Comparison of ENCODE assay signal across 20 mouse cellular contexts in genomic region chr14:56240409-56240808, GRCm38 (mm10). TPM values are rescaled to one million over a fixed set of nuclear protein-coding genes. Genes with fewer than 3 reads are reported as not detected.
DNase-seq lines count a peak whose midpoint lies in the region; ATAC-seq and TF ChIP-seq lines count a peak whose summit lies in the region.
"Had no signal": no experiment of that assay in that cellular context is flagged by ENCODE, and none has a peak within 500 bp of the region (broad histone marks: within the 10 kb centered on the region; RNA-seq: fewer than 3 reads in every experiment).

No protein-coding gene starts in this region.

- no peak for ATAC-seq in kidney, postnatal 0 days (replicated peaks; ENCODE audit: low FRiP score, low read depth)
- ATAC-seq in Patski, result no peak
- peak; percentile 61 for ATAC-seq in inflammation-experienced regulatory T-cells, adult 6 months
- ATAC-seq in midbrain, embryonic 15.5 days (replicated peaks), result no peak

- POLR2A ChIA-PET in Patski (lab: Charles Lee), result no interaction called here

- H3K9ac ChIP-seq in kidney, postnatal 0 days (ENCODE audit: low read depth, low read length), result no peak overlapping the region
- no peak overlapping the region for H3K9ac ChIP-seq in midbrain, embryonic 15.5 days
- H3K9ac ChIP-seq: forebrain, embryonic 12.5 days; limb, embryonic 13.5 days; liver, embryonic 15.5 days had no signal

- no peak overlapping the region for H3K4me3 ChIP-seq in kidney, postnatal 0 days (replicated peaks; ENCODE audit: low read depth, low read length)
- H3K4me3 ChIP-seq in midbrain, embryonic 15.5 days, result no peak overlapping the region
- no peak overlapping the region for H3K4me3 ChIP-seq in limb, embryonic 10.5 days
- H3K4me3 ChIP-seq: forebrain, embryonic 12.5 days; limb, embryonic 13.5 days; liver, embryonic 15.5 days had no signal

- H3K9me3 ChIP-seq in kidney, postnatal 0 days (replicated peaks; ENCODE audit: low read length), result no peaks in the 10 kb centered on the region
- H3K9me3 ChIP-seq in midbrain, embryonic 15.5 days, result no peaks in the 10 kb centered on the region
- H3K9me3 ChIP-seq in limb, embryonic 10.5 days (replicated peaks), result no peaks in the 10 kb centered on the region
- H3K9me3 ChIP-seq: forebrain, embryonic 12.5 days; limb, embryonic 13.5 days; liver, embryonic 15.5 days had no signal

- H3K36me3 ChIP-seq in kidney, postnatal 0 days (ENCODE audit: insufficient read depth, low read length), result no peaks in the 10 kb centered on the region
- no peaks in the 10 kb centered on the region for H3K36me3 ChIP-seq in midbrain, embryonic 15.5 days (replicated peaks)
- no peaks in the 10 kb centered on the region for H3K36me3 ChIP-seq in limb, embryonic 10.5 days
- H3K36me3 ChIP-seq: forebrain, embryonic 12.5 days; limb, embryonic 13.5 days; liver, embryonic 15.5 days had no signal

- H3K4me1 ChIP-seq in kidney, postnatal 0 days (replicated peaks; ENCODE audit: insufficient read depth, low read length), result no peaks in the 10 kb centered on the region
- H3K4me1 ChIP-seq in midbrain, embryonic 15.5 days, result no peaks in the 10 kb centered on the region
- no peaks in the 10 kb centered on the region for H3K4me1 ChIP-seq in limb, embryonic 10.5 days
- H3K4me1 ChIP-seq: forebrain, embryonic 12.5 days; limb, embryonic 13.5 days; liver, embryonic 15.5 days had no signal

- no peaks in the 10 kb centered on the region for H3K27me3 ChIP-seq in kidney, postnatal 0 days (ENCODE audit: insufficient read depth, low read length)
- peaks cover 27% of the 10 kb centered on the region for H3K27me3 ChIP-seq in Patski
- no peaks in the 10 kb centered on the region for H3K27me3 ChIP-seq in midbrain, embryonic 15.5 days (replicated peaks)
- H3K27me3 ChIP-seq in limb, embryonic 10.5 days (ENCODE audit: low read depth, poor library complexity, severe bottlenecking), result no peaks in the 10 kb centered on the region
- H3K27me3 ChIP-seq: forebrain, embryonic 12.5 days; limb, embryonic 13.5 days; liver, embryonic 15.5 days had no signal

- DNase-seq in kidney, postnatal 0 days (ENCODE audit: low spot score), result peak; percentile 16
- no peak for DNase-seq in kidney, postnatal 25 days
- DNase-seq in A20 (ENCODE audit: low read depth, low spot score) (peak; percentile 10), Patski (ENCODE audit: low read depth, low spot score) (no peak)
- DNase-seq in frontal cortex, postnatal 25 days (ENCODE audit: low spot score in 2 of 2), result no peak
- no peak for DNase-seq in limb, embryonic 10.5 days (ENCODE audit: low spot score)
- DNase-seq: adrenal gland, postnatal 36 days; cerebellum, adult 9-10 months; kidney, postnatal 14 days; layer of hippocampus, adult 9-11 months; lung, postnatal 14 days had no signal

- CTCF ChIA-PET in Patski (lab: Charles Lee), result no interaction called here

- no peak overlapping the region for H3K27ac ChIP-seq in kidney, postnatal 0 days
- H3K27ac ChIP-seq in midbrain, embryonic 15.5 days, result no peak overlapping the region
- no peak overlapping the region for H3K27ac ChIP-seq in limb, embryonic 10.5 days
- H3K27ac ChIP-seq: forebrain, embryonic 12.5 days; limb, embryonic 13.5 days; liver, embryonic 15.5 days had no signal

- TF ChIP-seq CTCF in kidney, postnatal 0 days (IDR thresholded peaks at IDR 0.05; ENCODE audit: low read depth), result peak; percentile 49
- TF ChIP-seq CTCF in Patski (IDR thresholded peaks at IDR 0.05), result peak; percentile 15

- in situ Hi-C loops in Patski (cut with MboI; ENCODE audit: low pct_unique_long_range_greater_than_20kb), result no loop called here

- no peak overlapping the region for H3K4me2 ChIP-seq in kidney, postnatal 0 days (ENCODE audit: low read length)
- no peak overlapping the region for H3K4me2 ChIP-seq in midbrain, embryonic 15.5 days
- H3K4me2 ChIP-seq: forebrain, embryonic 12.5 days; limb, embryonic 13.5 days; liver, embryonic 15.5 days; midbrain, embryonic 11.5 days had no signal

RNA-seq across cellular contexts. Expression of gene Gzmc, which starts 6.0 kb away (rescaled TPM):
- not detected in 2 replicates for polyA plus RNA-seq in kidney, postnatal 0 days (2015; fragmentation: Nextera tagmentation; extraction: Ambion mirVana)
- not detected for polyA plus RNA-seq in Patski (2021)
- 1 to 10 TPM; 3.0 to 5.8 (median 4.6) TPM for polyA plus RNA-seq in inflammation-experienced regulatory T-cells, adult 6 months (2017; shearing (Covaris generic))
- not detected in 2 replicates for polyA plus RNA-seq in midbrain, embryonic 15.5 days (2015; fragmentation: Nextera tagmentation; extraction: Ambion mirVana)
- 0.23 and 0.28 TPM in 2 replicates for polyA plus RNA-seq in limb, embryonic 10.5 days (2016; fragmentation: Nextera tagmentation; extraction: Ambion mirVana)
- polyA plus RNA-seq: forebrain, embryonic 12.5 days; heart, embryonic 14.5 days; intestine, embryonic 14.5 days; limb, embryonic 13.5 days; midbrain, embryonic 11.5 days; stomach, embryonic 14.5 days had no signal

RNA-seq across cellular contexts. Expression of gene Gzmb, which starts 21.7 kb away (rescaled TPM):
- polyA plus RNA-seq in kidney, postnatal 0 days (2015; fragmentation: Nextera tagmentation; extraction: Ambion mirVana), result 0.09 TPM in 1 of 2 replicates, not detected in the other
- polyA plus RNA-seq in Patski (2021), result 0.06 TPM
- polyA plus RNA-seq in inflammation-experienced regulatory T-cells, adult 6 months (2017; shearing (Covaris generic)), result 100 to 1,000 TPM in 1 of 3 experiments, 10 to 100 TPM in 2; 13.5 to 296 (median 19.9) TPM
- not detected in 2 replicates for polyA plus RNA-seq in midbrain, embryonic 15.5 days (2015; fragmentation: Nextera tagmentation; extraction: Ambion mirVana)
- polyA plus RNA-seq in limb, embryonic 10.5 days (2016; fragmentation: Nextera tagmentation; extraction: Ambion mirVana), result not detected in 2 replicates
- polyA plus RNA-seq: forebrain, embryonic 12.5 days; heart, embryonic 14.5 days; midbrain, embryonic 11.5 days had no signal

RNA-seq across cellular contexts. Expression of gene Gzmf, which starts 29.2 kb away (rescaled TPM):
- not detected in 2 replicates for polyA plus RNA-seq in kidney, postnatal 0 days (2015; fragmentation: Nextera tagmentation; extraction: Ambion mirVana)
- polyA plus RNA-seq in Patski (2021), result 2.8 TPM
- polyA plus RNA-seq in inflammation-experienced regulatory T-cells, adult 6 months (2017; shearing (Covaris generic)), result not detected
- polyA plus RNA-seq in midbrain, embryonic 15.5 days (2015; fragmentation: Nextera tagmentation; extraction: Ambion mirVana), result not detected in 2 replicates
- polyA plus RNA-seq in limb, embryonic 10.5 days (2016; fragmentation: Nextera tagmentation; extraction: Ambion mirVana), result not detected in 2 replicates
- polyA plus RNA-seq: forebrain, embryonic 12.5 days; heart, embryonic 14.5 days; intestine, embryonic 14.5 days; limb, embryonic 13.5 days; liver, embryonic 15.5 days; midbrain, embryonic 11.5 days; stomach, embryonic 14.5 days had no signal

Comparison
In these comparisons a context has a peak if more than half of its experiments do, and no peak if none do; other contexts are left out.
1. DNase-seq: peak in kidney, postnatal 0 days (single experiment) and A20 (single experiment); none in kidney, postnatal 25 days (0 of 2), Patski (single experiment), frontal cortex, postnatal 25 days (0 of 2) and limb, embryonic 10.5 days (single experiment).
2. RNA of gene Gzmb, which starts 21.7 kb away (polyA plus RNA-seq): 13.5 to 296 TPM in inflammation-experienced regulatory T-cells, adult 6 months; 0.06 TPM in Patski (single experiment), 0.09 TPM in kidney, postnatal 0 days, not detected in midbrain, embryonic 15.5 days and not detected in limb, embryonic 10.5 days; every median in the first group is over 10 times any median in the second.